Mouse (Mus musculus) brain, embryonic 14.5 days (tissue): ENCODE data around the gene Anapc11.
A peak's percentile ranks its signal among the peaks of the same experiment; 100 is the strongest.

ENCODE experiments used
- CTCF ChIP-seq: fragments of 200-500 bp; IDR thresholded peaks from 2 replicates; pipeline ENCODE4 v1.5.1; 2012; ENCODE audit warnings: inconsistent platforms, mild to moderate bottlenecking, moderate library complexity, borderline replicate concordance; ENCODE audit not compliant: insufficient read depth, insufficient read length; ENCODE audit errors: extremely low read depth
- POLR2A ChIP-seq: fragments of 200-500 bp; IDR thresholded peaks from 2 replicates; pipeline ENCODE4 v1.6.1; 2012; ENCODE audit warnings: mild to moderate bottlenecking, inconsistent platforms, borderline replicate concordance; ENCODE audit not compliant: poor library complexity, insufficient read depth, insufficient read length, severe bottlenecking; ENCODE audit errors: extremely low read depth

DNA sequence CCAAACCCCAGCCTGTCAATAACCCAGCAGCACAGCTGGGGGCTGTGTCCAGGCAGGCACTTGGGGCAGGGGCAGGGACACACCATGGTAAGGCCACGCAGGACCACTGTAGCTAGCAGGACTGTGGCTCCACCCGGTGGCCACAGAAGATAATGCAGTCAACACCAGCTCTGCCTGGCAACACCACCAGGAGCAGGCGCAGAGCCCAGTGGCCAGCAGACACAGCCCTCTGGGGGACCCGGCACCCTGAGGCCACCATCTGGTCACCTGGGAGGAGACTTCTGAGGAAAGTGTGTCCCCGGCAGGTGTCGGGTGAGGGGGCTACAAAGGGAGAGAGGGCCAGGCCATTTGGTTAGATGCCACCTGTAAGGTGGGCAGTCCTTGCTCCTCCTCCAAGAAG, 14.5 kb downstream of the Anapc11 start:
- TF ChIP-seq CTCF (peak; percentile 76), POLR2A (no peak)
